Mouse (Mus musculus): ENCODE data around the gene Isg20.

DNA sequence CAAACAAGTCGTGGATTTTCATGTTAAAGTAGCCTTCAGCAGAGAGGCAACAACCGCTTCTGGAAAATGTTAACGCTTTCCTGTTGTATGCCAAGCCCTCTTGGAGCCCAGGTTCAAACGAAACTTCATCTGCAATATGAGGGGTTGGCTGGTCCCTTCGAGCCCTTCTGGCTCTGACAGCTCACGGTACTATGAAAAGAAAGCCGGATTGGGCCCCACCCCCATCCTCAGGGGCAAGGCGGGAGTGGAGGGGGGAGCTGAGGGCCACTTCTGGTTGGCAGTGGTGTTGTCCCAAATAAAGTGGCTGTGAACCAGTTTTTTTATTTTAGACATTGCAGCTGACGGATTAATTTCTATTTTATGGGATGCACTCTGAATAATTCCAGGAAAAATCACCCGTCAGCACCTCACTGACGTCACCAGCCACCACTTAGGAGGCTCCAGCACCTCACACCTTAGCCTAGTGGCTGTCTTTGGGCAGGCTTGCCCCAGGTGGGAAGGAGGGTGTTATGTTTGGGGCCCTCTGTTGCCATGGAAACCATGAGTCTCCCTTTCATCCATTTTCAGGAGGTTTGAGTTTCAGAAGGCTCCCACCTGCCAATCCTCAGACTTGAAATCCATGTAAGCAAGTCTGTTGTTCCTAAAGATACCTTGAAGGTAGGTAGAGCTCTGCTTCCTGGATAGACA, 40.8 kb downstream of the Isg20 start:
- no peak for TF ChIP-seq GATA1 (IDR thresholded peaks at IDR 0.05; ENCODE audit: low read length)
- no peak for TF ChIP-seq TAL1 (IDR thresholded peaks at IDR 0.05; ENCODE audit: low read length)
